Mouse (Mus musculus): ENCODE results near the gene Hoxa4.

DNA sequence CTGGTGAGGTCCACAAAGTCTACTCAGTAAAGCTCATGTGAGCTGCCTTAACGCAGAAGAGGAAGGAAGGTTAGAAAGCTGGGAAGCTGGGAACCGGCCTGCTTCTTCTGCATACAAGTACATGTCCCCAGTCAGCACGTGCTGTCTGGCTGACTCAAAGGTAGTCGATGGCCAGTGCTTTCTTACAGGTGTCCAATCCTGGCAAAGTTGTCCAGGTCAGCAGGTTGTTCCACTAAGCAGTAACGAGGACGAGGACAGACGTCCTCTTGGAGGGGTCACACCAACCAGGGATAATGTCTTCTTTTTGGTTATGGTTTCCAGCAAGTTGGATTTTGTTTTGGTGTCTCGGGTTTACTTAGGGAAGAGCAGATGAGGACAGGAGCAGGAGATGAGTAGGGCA is 1.6 kb downstream of the Hoxa4 start:
- TF ChIP-seq GATA1 (IDR thresholded peaks at IDR 0.05; ENCODE audit: borderline replicate concordance, low read length) (no peak), CTCF (IDR thresholded peaks at IDR 0.05; ENCODE audit: low read depth, low read length) (no peak), POLR2AphosphoS5 (IDR thresholded peaks at IDR 0.05; ENCODE audit: insufficient replicate concordance, low read depth, low read length) (no peak), TAL1 (conservative IDR thresholded peaks at IDR 0.05; ENCODE audit: low read depth, low read length) (no peak)

Measured in G1E (cell line).